9 mouse cellular contexts compared by ENCODE assay signal in genomic region chr1:63668852-63669160, GRCm38 (mm10). TPM values are rescaled to one million over a fixed set of nuclear protein-coding genes. Genes with fewer than 3 reads are reported as not detected.
DNase-seq lines count a peak whose midpoint lies in the region; ATAC-seq and TF ChIP-seq lines count a peak whose summit lies in the region.
"Had no signal": no experiment of that assay in that cellular context is flagged by ENCODE, and none has a peak within 500 bp of the region (broad histone marks: within the 10 kb centered on the region; RNA-seq: fewer than 3 reads in every experiment).

No protein-coding gene starts in this region.

- no peak overlapping the region for H3K27ac ChIP-seq in forebrain, embryonic 11.5 days (ENCODE audit: low read depth, low read length)
- no peak overlapping the region for H3K27ac ChIP-seq in forebrain, embryonic 10.5 days
- no peak overlapping the region for H3K27ac ChIP-seq in neural tube, embryonic 11.5 days (ENCODE audit: low read depth, low read length)
- H3K27ac ChIP-seq in forebrain, embryonic 16.5 days (ENCODE audit: low read length) = peak overlapping the region; percentile 36; the same call in 1 of the 2 replicates
- no peak overlapping the region for H3K27ac ChIP-seq in lung, postnatal 0 days (ENCODE audit: low read length)
- H3K27ac ChIP-seq: liver, embryonic 13.5 days had no signal

- H3K4me1 ChIP-seq in forebrain, embryonic 11.5 days (replicated peaks; ENCODE audit: control insufficient read depth, insufficient read depth, low read length) = peaks cover 4% of the 10 kb centered on the region; the same call in 1 of the 2 replicates
- peaks cover 17% of the 10 kb centered on the region for H3K4me1 ChIP-seq in forebrain, embryonic 10.5 days
- H3K4me1 ChIP-seq in neural tube, embryonic 11.5 days (ENCODE audit: control insufficient read depth, insufficient read depth, low read length) = 0 out of 2 replicates have a peak, but pooled peaks cover 5% of the 10 kb centered on the region
- peaks cover 17% of the 10 kb centered on the region for H3K4me1 ChIP-seq in forebrain, embryonic 16.5 days (replicated peaks; ENCODE audit: control insufficient read depth, insufficient read depth, low read length)
- H3K4me1 ChIP-seq in lung, postnatal 0 days (ENCODE audit: insufficient read depth, low read depth, low read length) = no peaks in the 10 kb centered on the region
- H3K4me1 ChIP-seq: liver, embryonic 13.5 days had no signal

- H3K4me2 ChIP-seq in forebrain, embryonic 11.5 days (ENCODE audit: low read depth, low read length, severe bottlenecking) = peak overlapping the region; percentile 19; the same call in 1 of the 2 replicates
- H3K4me2 ChIP-seq in neural tube, embryonic 11.5 days (ENCODE audit: low read depth) = no peak overlapping the region
- peak overlapping the region; percentile 57 for H3K4me2 ChIP-seq in forebrain, embryonic 16.5 days (ENCODE audit: low read length)
- H3K4me2 ChIP-seq in lung, postnatal 0 days (replicated peaks; ENCODE audit: low read depth, low read length) = no peak overlapping the region
- H3K4me2 ChIP-seq: liver, embryonic 13.5 days had no signal

- DNase-seq in forebrain, embryonic 11.5 days (ENCODE audit: low spot score) = no peak
- DNase-seq in forebrain, embryonic 10.5 days (ENCODE audit: extremely low spot score, low spot score) = no peak
- DNase-seq in neural tube, embryonic 11.5 days (ENCODE audit: low spot score) = peak; percentile 57
- no peak for DNase-seq in neural tube, embryonic 10.5 days (ENCODE audit: extremely low spot score, low spot score)
- peak; percentile 74 for DNase-seq in lung, postnatal 0 days (ENCODE audit: low spot score)
- DNase-seq in natural killer cell, adult 2 months (ENCODE audit: low spot score in 2 of 2) = no peak
- DNase-seq in spleen, postnatal 4 days (ENCODE audit: low spot score in 2 of 2) = no peak
- DNase-seq: liver, embryonic 13.5 days had no signal

- no peak overlapping the region for H3K9ac ChIP-seq in forebrain, embryonic 11.5 days (ENCODE audit: low read length)
- no peak overlapping the region for H3K9ac ChIP-seq in neural tube, embryonic 11.5 days (ENCODE audit: low read length)
- peak overlapping the region; percentile 50 for H3K9ac ChIP-seq in forebrain, embryonic 16.5 days (replicated peaks; ENCODE audit: low read depth, low read length)
- no peak overlapping the region for H3K9ac ChIP-seq in lung, postnatal 0 days (replicated peaks; ENCODE audit: low read depth)
- H3K9ac ChIP-seq: liver, embryonic 13.5 days had no signal

- TF ChIP-seq EP300 in lung, postnatal 0 days (IDR thresholded peaks at IDR 0.05) = no peak

- 5% methylated on average over 3 of the region's 3 CpGs for WGBS in forebrain, embryonic 11.5 days
- 5% methylated on average over 3 of the region's 3 CpGs for WGBS in forebrain, embryonic 10.5 days
- 6% methylated on average over 3 of the region's 3 CpGs for WGBS in neural tube, embryonic 11.5 days
- WGBS in forebrain, embryonic 16.5 days = 0% methylated on average over 3 of the region's 3 CpGs
- 4% methylated on average over 3 of the region's 3 CpGs for WGBS in lung, postnatal 0 days

- ATAC-seq in forebrain, embryonic 11.5 days (replicated peaks; ENCODE audit: low FRiP score) = no peak
- ATAC-seq in neural tube, embryonic 11.5 days (ENCODE audit: insufficient read depth, low FRiP score, low TSS enrichment) = no peak
- ATAC-seq in forebrain, embryonic 16.5 days = peak; percentile 91
- no peak; the same call in 1 of the 2 replicates for ATAC-seq in lung, postnatal 0 days

- no peaks in the 10 kb centered on the region for H3K36me3 ChIP-seq in forebrain, embryonic 11.5 days (ENCODE audit: control insufficient read depth, insufficient read depth, low read length)
- no peaks in the 10 kb centered on the region for H3K36me3 ChIP-seq in forebrain, embryonic 10.5 days (replicated peaks)
- no peaks in the 10 kb centered on the region for H3K36me3 ChIP-seq in neural tube, embryonic 11.5 days (ENCODE audit: control insufficient read depth, insufficient read depth, low read length)
- no peaks in the 10 kb centered on the region for H3K36me3 ChIP-seq in forebrain, embryonic 16.5 days (ENCODE audit: control insufficient read depth, insufficient read depth)
- H3K36me3 ChIP-seq in lung, postnatal 0 days (ENCODE audit: insufficient read depth, low read length) = no peaks in the 10 kb centered on the region
- H3K36me3 ChIP-seq: liver, embryonic 13.5 days had no signal

- no peaks in the 10 kb centered on the region; the same call in 1 of the 2 replicates for H3K27me3 ChIP-seq in forebrain, embryonic 11.5 days (ENCODE audit: control insufficient read depth, insufficient read depth, low read length)
- peaks cover 17% of the 10 kb centered on the region for H3K27me3 ChIP-seq in forebrain, embryonic 10.5 days (ENCODE audit: poor library complexity, severe bottlenecking)
- no peaks in the 10 kb centered on the region for H3K27me3 ChIP-seq in neural tube, embryonic 11.5 days (ENCODE audit: control insufficient read depth, insufficient read depth, low read length)
- H3K27me3 ChIP-seq in forebrain, embryonic 16.5 days (replicated peaks; ENCODE audit: control insufficient read depth, insufficient read depth, low read length) = no peaks in the 10 kb centered on the region; the same call in 1 of the 2 replicates
- H3K27me3 ChIP-seq in lung, postnatal 0 days (replicated peaks; ENCODE audit: insufficient read depth, low read length) = no peaks in the 10 kb centered on the region
- H3K27me3 ChIP-seq: liver, embryonic 13.5 days had no signal

- H3K4me3 ChIP-seq in forebrain, embryonic 11.5 days (ENCODE audit: low read depth, low read length) = no peak overlapping the region
- no peak overlapping the region; the same call in 1 of the 2 replicates for H3K4me3 ChIP-seq in forebrain, embryonic 10.5 days
- H3K4me3 ChIP-seq in neural tube, embryonic 11.5 days (ENCODE audit: low read depth, low read length) = no peak overlapping the region
- peak overlapping the region; percentile 32 for H3K4me3 ChIP-seq in forebrain, embryonic 16.5 days (replicated peaks; ENCODE audit: low read length)
- no peak overlapping the region for H3K4me3 ChIP-seq in lung, postnatal 0 days (ENCODE audit: low read depth, low read length)
- H3K4me3 ChIP-seq: liver, embryonic 13.5 days had no signal

- no peaks in the 10 kb centered on the region for H3K9me3 ChIP-seq in forebrain, embryonic 11.5 days (ENCODE audit: control insufficient read depth, low read length)
- H3K9me3 ChIP-seq in forebrain, embryonic 10.5 days = no peaks in the 10 kb centered on the region
- H3K9me3 ChIP-seq in neural tube, embryonic 11.5 days (ENCODE audit: control insufficient read depth, low read length) = no peaks in the 10 kb centered on the region
- no peaks in the 10 kb centered on the region for H3K9me3 ChIP-seq in forebrain, embryonic 16.5 days (ENCODE audit: control insufficient read depth, low read length)
- no peaks in the 10 kb centered on the region for H3K9me3 ChIP-seq in lung, postnatal 0 days (ENCODE audit: low read length)
- H3K9me3 ChIP-seq: liver, embryonic 13.5 days had no signal

- peak; percentile 70 for TF ChIP-seq CTCF in lung, postnatal 0 days (IDR thresholded peaks at IDR 0.05)

RNA-seq across cellular contexts. Expression of gene Dytn, which starts 17.9 kb away (rescaled TPM):
- polyA plus RNA-seq in forebrain, embryonic 11.5 days (2014; fragmentation: Nextera tagmentation; extraction: Ambion mirVana) = not detected in 2 replicates
- polyA plus RNA-seq in forebrain, embryonic 10.5 days (2016; fragmentation: Nextera tagmentation; extraction: Ambion mirVana) = not detected in 2 replicates
- not detected in 2 replicates for polyA plus RNA-seq in neural tube, embryonic 11.5 days (2014; fragmentation: Nextera tagmentation; extraction: Ambion mirVana)
- polyA plus RNA-seq in forebrain, embryonic 16.5 days (2015; fragmentation: Nextera tagmentation; extraction: Ambion mirVana) = not detected in 2 replicates
- not detected in 2 replicates for polyA plus RNA-seq in lung, postnatal 0 days (2015; fragmentation: Nextera tagmentation; extraction: Ambion mirVana)
- polyA plus RNA-seq: liver, embryonic 13.5 days had no signal

RNA-seq across cellular contexts. Expression of gene Gm39653, which starts 53.0 kb away (rescaled TPM):
- not detected in 2 replicates for polyA plus RNA-seq in forebrain, embryonic 11.5 days (2014; fragmentation: Nextera tagmentation; extraction: Ambion mirVana)
- not detected in 2 replicates for polyA plus RNA-seq in forebrain, embryonic 10.5 days (2016; fragmentation: Nextera tagmentation; extraction: Ambion mirVana)
- not detected in 2 replicates for polyA plus RNA-seq in neural tube, embryonic 11.5 days (2014; fragmentation: Nextera tagmentation; extraction: Ambion mirVana)
- polyA plus RNA-seq in forebrain, embryonic 16.5 days (2015; fragmentation: Nextera tagmentation; extraction: Ambion mirVana) = not detected in 2 replicates
- not detected in 2 replicates for polyA plus RNA-seq in lung, postnatal 0 days (2015; fragmentation: Nextera tagmentation; extraction: Ambion mirVana)
- polyA plus RNA-seq: liver, embryonic 13.5 days had no signal

Comparison
In these comparisons a context has a peak if more than half of its experiments do, and no peak if none do; other contexts are left out.
1. DNase-seq: peak in neural tube, embryonic 11.5 days (single experiment) and lung, postnatal 0 days (single experiment); none in forebrain, embryonic 11.5 days (single experiment), forebrain, embryonic 10.5 days (single experiment), neural tube, embryonic 10.5 days (single experiment), natural killer cell, adult 2 months (0 of 2) and spleen, postnatal 4 days (0 of 2).
2. H3K4me2 ChIP-seq: peak in forebrain, embryonic 11.5 days (single experiment) and forebrain, embryonic 16.5 days (single experiment); none in neural tube, embryonic 11.5 days (single experiment) and lung, postnatal 0 days (single experiment).